Mouse (Mus musculus): Measurements from ENCODE around the gene Padi6.

Gene Padi6

GRCm38 (mm10) chr4:140688826-140689425, 53.5 kb downstream of the Padi6 start:
- no peak for DNase-seq (ENCODE audit: inconsistent age in 2 of 2, low spot score in 1 of 2)

GRCm38 (mm10) chr4:140688044-140688825, 54.2 kb downstream of the Padi6 start:
- no peak for DNase-seq (ENCODE audit: inconsistent age in 2 of 2, low spot score in 1 of 2)

- DNase-seq (ENCODE audit: inconsistent age in 2 of 2, low spot score in 1 of 2) = no peak
Measured at GRCm38 (mm10) chr4:140684881-140685303, 57.6 kb downstream of the Padi6 start.

GRCm38 (mm10) chr4:140684141-140684871, 58.1 kb downstream of the Padi6 start:
- peak; percentile 50 to 70 for DNase-seq (ENCODE audit: inconsistent age in 2 of 2, low spot score in 1 of 2)

GRCm38 (mm10) chr4:140683608-140684007, 58.8 kb downstream of the Padi6 start:
- no peak for DNase-seq (ENCODE audit: inconsistent age in 2 of 2, low spot score in 1 of 2)

GRCm38 (mm10) chr4:140680731-140681397, 61.6 kb downstream of the Padi6 start:
- no peak for DNase-seq (ENCODE audit: inconsistent age in 2 of 2, low spot score in 1 of 2)

- peak; percentile 72 to 93 for DNase-seq (ENCODE audit: inconsistent age in 2 of 2, low spot score in 1 of 2)
Measured at GRCm38 (mm10) chr4:140679723-140680380, 62.6 kb downstream of the Padi6 start.

- peak in 1 of 2 experiments; percentile 59 for DNase-seq (ENCODE audit: inconsistent age in 2 of 2, low spot score in 1 of 2)
Measured at GRCm38 (mm10) chr4:140679038-140679437, 63.4 kb downstream of the Padi6 start.
